Mouse (Mus musculus) small intestine, adult 2 months (tissue): ENCODE measurements around the gene 5730522E02Rik.

Experiments
- CTCF ChIP-seq: fragments of 200-500 bp; IDR thresholded peaks from 2 replicates; pipeline ENCODE4 v1.5.1; 2012; ENCODE audit warnings: low read depth, mild to moderate bottlenecking, control low read depth, inconsistent platforms, low read length, moderate library complexity, mixed read lengths; ENCODE audit not compliant: insufficient replicate concordance, insufficient read length; ENCODE audit errors: extremely low read depth
- POLR2A ChIP-seq: fragments of 200-500 bp; IDR thresholded peaks from 2 replicates; pipeline ENCODE4 v1.6.1; 2012; ENCODE audit warnings: low read depth, mild to moderate bottlenecking, control low read depth, inconsistent platforms, low read length, moderate library complexity

- no peak for TF ChIP-seq CTCF
- TF ChIP-seq POLR2A, result no peak
Observed at GRCm38 (mm10) chr11:25848824-25849644, 361.5 kb downstream of the 5730522E02Rik start.
